Mouse (Mus musculus) urinary bladder, postnatal 10 days (tissue): ENCODE results near the gene Smim14.
A peak's percentile ranks its signal among the peaks of the same experiment; 100 is the strongest.
"Not testable (repeated sequence)": the region's sequence is repeated elsewhere in the genome, so short reads cannot be mapped to it uniquely, and the experiment has no call there.

Experiments used
- DNase-seq: peaks from one replicate; pipeline ENCODE4 v3.0.0; 2022; ENCODE audit warnings: low spot score

The Smim14 gene

GRCm38 (mm10) chr5:65536751-65537419 is at the start of gene Smim14, which contains the start of gene Ube2k:
Gene Smim14, minus strand, starts transcription at chr5:65537184.
Gene Ube2k, plus strand, starts transcription at chr5:65537233.
- DNase-seq: peak; percentile 76

- no peak for DNase-seq
Observed at GRCm38 (mm10) chr5:65586291-65586690, 49.3 kb upstream of the Smim14 start.

GRCm38 (mm10) chr5:65578545-65578944 is 41.6 kb upstream of the Smim14 start:
- DNase-seq: no peak

- DNase-seq: no peak
Observed at GRCm38 (mm10) chr5:65575896-65576295, 38.9 kb upstream of the Smim14 start.

- DNase-seq: no peak
Observed at GRCm38 (mm10) chr5:65574876-65575275, 37.9 kb upstream of the Smim14 start.

- DNase-seq: no peak
Observed at GRCm38 (mm10) chr5:65565486-65565885, 28.5 kb upstream of the Smim14 start.

- DNase-seq: no peak
Observed at GRCm38 (mm10) chr5:65561125-65561893, 24.3 kb upstream of the Smim14 start.

GRCm38 (mm10) chr5:65557109-65557508 is 20.1 kb upstream of the Smim14 start:
- DNase-seq: no peak

- DNase-seq: no peak
Observed at GRCm38 (mm10) chr5:65549677-65550076, 12.7 kb upstream of the Smim14 start.

- DNase-seq: no peak
Observed at GRCm38 (mm10) chr5:65544616-65545015, 7.6 kb upstream of the Smim14 start.

GRCm38 (mm10) chr5:65543491-65543890 is 6.5 kb upstream of the Smim14 start:
- DNase-seq: no peak

GRCm38 (mm10) chr5:65541889-65542288 is 4.9 kb upstream of the Smim14 start:
- no peak for DNase-seq

GRCm38 (mm10) chr5:65539786-65540185 is 2.8 kb upstream of the Smim14 start:
- DNase-seq: no peak

- DNase-seq: no peak
Observed at GRCm38 (mm10) chr5:65538829-65539228, 1.8 kb upstream of the Smim14 start.

- no peak for DNase-seq
Observed at GRCm38 (mm10) chr5:65538121-65538520, 1.1 kb upstream of the Smim14 start.

GRCm38 (mm10) chr5:65537420-65538071 is 562 bp upstream of the Smim14 start:
- DNase-seq: no peak

GRCm38 (mm10) chr5:65536068-65536465 is 917 bp downstream of the Smim14 start:
- not testable (repeated sequence) for DNase-seq

- DNase-seq: no peak
Observed at GRCm38 (mm10) chr5:65535457-65536067, 1.4 kb downstream of the Smim14 start.

- no peak for DNase-seq
Observed at GRCm38 (mm10) chr5:65534496-65534895, 2.5 kb downstream of the Smim14 start.

GRCm38 (mm10) chr5:65531283-65531682 is 5.7 kb downstream of the Smim14 start:
- no peak for DNase-seq

- no peak for DNase-seq
Observed at GRCm38 (mm10) chr5:65525674-65526443, 11.1 kb downstream of the Smim14 start.

- DNase-seq: no peak
Observed at GRCm38 (mm10) chr5:65524831-65525230, 12.2 kb downstream of the Smim14 start.
